Mouse (Mus musculus): ENCODE measurements around the gene Rxrg. TPM values are rescaled to one million over a fixed set of nuclear protein-coding genes. Genes with fewer than 3 reads are reported as not detected.

The Rxrg gene
- polyA plus RNA-seq, 1 experiment from 2014 or later: 1.9 TPM

- no peak overlapping the region for H3K27ac ChIP-seq (ENCODE audit: low read length)
- WGBS: 49% methylated on average over 13 of the region's 13 CpGs
- H3K9me3 ChIP-seq (ENCODE audit: low read length): no peaks in the 10 kb centered on the region
- no peak overlapping the region for H3K4me3 ChIP-seq (ENCODE audit: low read length)
- no peaks in the 10 kb centered on the region for H3K4me1 ChIP-seq (ENCODE audit: insufficient read depth, low read length)
- H3K4me2 ChIP-seq (replicated peaks; ENCODE audit: low read depth, low read length): no peak overlapping the region
- no peaks in the 10 kb centered on the region for H3K27me3 ChIP-seq (ENCODE audit: insufficient read depth, low read length)
- no peaks in the 10 kb centered on the region for H3K36me3 ChIP-seq (ENCODE audit: insufficient read depth, low read length)
- ATAC-seq (ENCODE audit: low FRiP score, low TSS enrichment): no peak
- no peak overlapping the region for H3K9ac ChIP-seq (replicated peaks; ENCODE audit: low read length)
Observed at GRCm38 (mm10) chr1:167638053-167638452, 39.9 kb downstream of the Rxrg start.

- no peak overlapping the region for H3K27ac ChIP-seq (ENCODE audit: low read length)
- ATAC-seq (ENCODE audit: low FRiP score, low TSS enrichment): no peak
- H3K4me1 ChIP-seq (ENCODE audit: insufficient read depth, low read length): no peaks in the 10 kb centered on the region
- WGBS: 74% methylated on average over 9 of the region's 9 CpGs
- no peaks in the 10 kb centered on the region for H3K9me3 ChIP-seq (ENCODE audit: low read length)
- no peaks in the 10 kb centered on the region for H3K36me3 ChIP-seq (ENCODE audit: insufficient read depth, low read length)
- H3K27me3 ChIP-seq (ENCODE audit: insufficient read depth, low read length): peaks cover 6% of the 10 kb centered on the region
- H3K4me2 ChIP-seq (replicated peaks; ENCODE audit: low read depth, low read length): no peak overlapping the region
- H3K4me3 ChIP-seq (ENCODE audit: low read length): no peak overlapping the region
- H3K9ac ChIP-seq (replicated peaks; ENCODE audit: low read length): no peak overlapping the region
Observed at GRCm38 (mm10) chr1:167638901-167639300, 40.7 kb downstream of the Rxrg start.

- ATAC-seq (ENCODE audit: low FRiP score, low TSS enrichment): peak; percentile 76
- no peaks in the 10 kb centered on the region for H3K4me1 ChIP-seq (ENCODE audit: insufficient read depth, low read length)
- no peak overlapping the region for H3K9ac ChIP-seq (replicated peaks; ENCODE audit: low read length)
- H3K27me3 ChIP-seq (ENCODE audit: insufficient read depth, low read length): peaks cover 6% of the 10 kb centered on the region
- peak overlapping the region; percentile 17; the same call in 1 of the 2 replicates for H3K4me2 ChIP-seq (replicated peaks; ENCODE audit: low read depth, low read length)
- no peaks in the 10 kb centered on the region for H3K36me3 ChIP-seq (ENCODE audit: insufficient read depth, low read length)
- no peak overlapping the region for H3K27ac ChIP-seq (ENCODE audit: low read length)
- no peak overlapping the region for H3K4me3 ChIP-seq (ENCODE audit: low read length)
- WGBS: 18% methylated on average over 16 of the region's 16 CpGs
- H3K9me3 ChIP-seq (ENCODE audit: low read length): no peaks in the 10 kb centered on the region
Observed at GRCm38 (mm10) chr1:167644866-167645537, 46.8 kb downstream of the Rxrg start.

GRCm38 (mm10) chr1:167648670-167649069 is 50.5 kb downstream of the Rxrg start:
- H3K36me3 ChIP-seq (ENCODE audit: insufficient read depth, low read length): no peaks in the 10 kb centered on the region
- H3K9me3 ChIP-seq (ENCODE audit: low read length): no peaks in the 10 kb centered on the region
- H3K9ac ChIP-seq (replicated peaks; ENCODE audit: low read length): no peak overlapping the region
- H3K4me1 ChIP-seq (ENCODE audit: insufficient read depth, low read length): no peaks in the 10 kb centered on the region
- WGBS: 86% methylated on average over 3 of the region's 3 CpGs
- peaks cover under 1% of the 10 kb centered on the region for H3K27me3 ChIP-seq (ENCODE audit: insufficient read depth, low read length)
- H3K27ac ChIP-seq (ENCODE audit: low read length): no peak overlapping the region
- no peak overlapping the region for H3K4me2 ChIP-seq (replicated peaks; ENCODE audit: low read depth, low read length)
- H3K4me3 ChIP-seq (ENCODE audit: low read length): no peak overlapping the region
- ATAC-seq (ENCODE audit: low FRiP score, low TSS enrichment): no peak

GRCm38 (mm10) chr1:167649122-167649633 is 51.0 kb downstream of the Rxrg start:
- 70% methylated on average over 11 of the region's 11 CpGs for WGBS

GRCm38 (mm10) chr1:167652336-167652735 is 54.2 kb downstream of the Rxrg start:
- WGBS: 91% methylated on average over 2 of the region's 2 CpGs
- Histone ChIP-seq H3K36me3 (ENCODE audit: insufficient read depth, low read length) (no peaks in the 10 kb centered on the region), H3K4me1 (ENCODE audit: insufficient read depth, low read length) (no peaks in the 10 kb centered on the region), H3K9ac (replicated peaks; ENCODE audit: low read length) (no peak overlapping the region), H3K4me2 (replicated peaks; ENCODE audit: low read depth, low read length) (no peak overlapping the region), H3K27me3 (ENCODE audit: insufficient read depth, low read length) (no peaks in the 10 kb centered on the region; the same call in 1 of the 2 replicates), H3K27ac (ENCODE audit: low read length) (no peak overlapping the region), H3K9me3 (ENCODE audit: low read length) (no peaks in the 10 kb centered on the region), H3K4me3 (ENCODE audit: low read length) (no peak overlapping the region)
- ATAC-seq (ENCODE audit: low FRiP score, low TSS enrichment): no peak

More at GRCm38 (mm10) chr1:167649122-167649633, 51.0 kb downstream of the Rxrg start:
- Histone ChIP-seq H3K36me3 (ENCODE audit: insufficient read depth, low read length) (no peaks in the 10 kb centered on the region), H3K4me3 (ENCODE audit: low read length) (no peak overlapping the region), H3K9ac (replicated peaks; ENCODE audit: low read length) (no peak overlapping the region), H3K27ac (ENCODE audit: low read length) (no peak overlapping the region), H3K9me3 (ENCODE audit: low read length) (no peaks in the 10 kb centered on the region), H3K27me3 (ENCODE audit: insufficient read depth, low read length) (no peaks in the 10 kb centered on the region; the same call in 1 of the 2 replicates), H3K4me1 (ENCODE audit: insufficient read depth, low read length) (no peaks in the 10 kb centered on the region), H3K4me2 (replicated peaks; ENCODE audit: low read depth, low read length) (no peak overlapping the region)
- ATAC-seq (ENCODE audit: low FRiP score, low TSS enrichment): no peak

GRCm38 (mm10) chr1:167659065-167659464 is 60.9 kb downstream of the Rxrg start:
- H3K36me3 ChIP-seq (ENCODE audit: insufficient read depth, low read length): no peaks in the 10 kb centered on the region
- H3K9ac ChIP-seq (replicated peaks; ENCODE audit: low read length): no peak overlapping the region
- no peak overlapping the region for H3K4me3 ChIP-seq (ENCODE audit: low read length)
- H3K27ac ChIP-seq (ENCODE audit: low read length): no peak overlapping the region
- 88% methylated on average over 3 of the region's 3 CpGs for WGBS
- ATAC-seq (ENCODE audit: low FRiP score, low TSS enrichment): no peak
- H3K4me2 ChIP-seq (replicated peaks; ENCODE audit: low read depth, low read length): no peak overlapping the region
- H3K9me3 ChIP-seq (ENCODE audit: low read length): no peaks in the 10 kb centered on the region
- peaks cover 12% of the 10 kb centered on the region for H3K4me1 ChIP-seq (ENCODE audit: insufficient read depth, low read length)
- peaks cover 49% of the 10 kb centered on the region for H3K27me3 ChIP-seq (ENCODE audit: insufficient read depth, low read length)

GRCm38 (mm10) chr1:167660521-167661101 is 62.4 kb downstream of the Rxrg start:
- peak overlapping the region; percentile 50 for H3K4me2 ChIP-seq (replicated peaks; ENCODE audit: low read depth, low read length)
- WGBS: 1% methylated on average over 21 of the region's 21 CpGs
- H3K36me3 ChIP-seq (ENCODE audit: insufficient read depth, low read length): no peaks in the 10 kb centered on the region
- H3K4me3 ChIP-seq (ENCODE audit: low read length): peak overlapping the region; percentile 18
- no peak overlapping the region for H3K9ac ChIP-seq (replicated peaks; ENCODE audit: low read length)
- H3K9me3 ChIP-seq (ENCODE audit: low read length): no peaks in the 10 kb centered on the region
- H3K27me3 ChIP-seq (ENCODE audit: insufficient read depth, low read length): peaks cover 49% of the 10 kb centered on the region
- peak; percentile 59 for ATAC-seq (ENCODE audit: low FRiP score, low TSS enrichment)
- H3K27ac ChIP-seq (ENCODE audit: low read length): no peak overlapping the region
- peaks cover 12% of the 10 kb centered on the region for H3K4me1 ChIP-seq (ENCODE audit: insufficient read depth, low read length)

- no peaks in the 10 kb centered on the region for H3K36me3 ChIP-seq (ENCODE audit: insufficient read depth, low read length)
- peaks cover 49% of the 10 kb centered on the region for H3K27me3 ChIP-seq (ENCODE audit: insufficient read depth, low read length)
- peak overlapping the region; percentile 18 for H3K4me3 ChIP-seq (ENCODE audit: low read length)
- H3K4me1 ChIP-seq (ENCODE audit: insufficient read depth, low read length): peaks cover 12% of the 10 kb centered on the region
- H3K4me2 ChIP-seq (replicated peaks; ENCODE audit: low read depth, low read length): peak overlapping the region; percentile 50
- no peak overlapping the region for H3K9ac ChIP-seq (replicated peaks; ENCODE audit: low read length)
- no peaks in the 10 kb centered on the region for H3K9me3 ChIP-seq (ENCODE audit: low read length)
- no peak overlapping the region for H3K27ac ChIP-seq (ENCODE audit: low read length)
- WGBS: under 1% methylated on average over 19 of the region's 19 CpGs
- peak; percentile 23; the same call in 1 of the 2 replicates for ATAC-seq (ENCODE audit: low FRiP score, low TSS enrichment)
Observed at GRCm38 (mm10) chr1:167661123-167661522, 62.9 kb downstream of the Rxrg start.

GRCm38 (mm10) chr1:167663136-167663535 is 65.0 kb downstream of the Rxrg start:
- H3K4me1 ChIP-seq (ENCODE audit: insufficient read depth, low read length): peaks cover 12% of the 10 kb centered on the region
- H3K4me3 ChIP-seq (ENCODE audit: low read length): no peak overlapping the region
- H3K27me3 ChIP-seq (ENCODE audit: insufficient read depth, low read length): peaks cover 54% of the 10 kb centered on the region
- H3K9ac ChIP-seq (replicated peaks; ENCODE audit: low read length): no peak overlapping the region
- H3K36me3 ChIP-seq (ENCODE audit: insufficient read depth, low read length): no peaks in the 10 kb centered on the region
- H3K27ac ChIP-seq (ENCODE audit: low read length): no peak overlapping the region
- H3K4me2 ChIP-seq (replicated peaks; ENCODE audit: low read depth, low read length): no peak overlapping the region
- 67% methylated on average over 5 of the region's 5 CpGs for WGBS
- no peak for ATAC-seq (ENCODE audit: low FRiP score, low TSS enrichment)
- H3K9me3 ChIP-seq (ENCODE audit: low read length): no peaks in the 10 kb centered on the region
